Mouse (Mus musculus): ENCODE results near the gene Irx6. TPM values are rescaled to one million over a fixed set of nuclear protein-coding genes. Genes with fewer than 3 reads are reported as not detected.

Irx6 gene
- polyA plus RNA-seq, 1 experiment from 2014 or later = 0.50 TPM

DNA sequence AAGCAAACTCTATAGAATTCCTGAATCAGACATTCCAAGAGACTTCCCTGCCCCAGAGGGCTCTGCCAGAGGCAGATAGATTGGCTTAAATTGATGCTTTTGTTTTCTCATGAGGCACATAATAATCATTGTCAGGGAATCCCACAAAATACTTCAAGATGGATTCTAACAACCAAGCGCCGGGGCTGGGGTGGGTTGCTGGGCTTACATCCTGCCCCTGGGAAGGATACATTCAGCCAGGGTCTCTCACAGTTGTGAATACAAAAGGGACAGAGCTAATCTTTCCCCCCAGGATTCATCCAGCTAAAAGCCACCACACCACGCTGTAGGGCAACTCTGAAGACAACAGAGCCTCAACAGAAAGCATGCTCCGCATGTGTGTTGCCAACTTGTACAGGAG lies 2.2 kb upstream of the Irx6 start:
- 86% methylated on average over 4 of the region's 4 CpGs for WGBS
- H3K4me3 ChIP-seq (ENCODE audit: low read length) = no peak overlapping the region
- ATAC-seq (replicated peaks; ENCODE audit: extremely low read depth, insufficient read depth, low FRiP score) = no peak

DNA sequence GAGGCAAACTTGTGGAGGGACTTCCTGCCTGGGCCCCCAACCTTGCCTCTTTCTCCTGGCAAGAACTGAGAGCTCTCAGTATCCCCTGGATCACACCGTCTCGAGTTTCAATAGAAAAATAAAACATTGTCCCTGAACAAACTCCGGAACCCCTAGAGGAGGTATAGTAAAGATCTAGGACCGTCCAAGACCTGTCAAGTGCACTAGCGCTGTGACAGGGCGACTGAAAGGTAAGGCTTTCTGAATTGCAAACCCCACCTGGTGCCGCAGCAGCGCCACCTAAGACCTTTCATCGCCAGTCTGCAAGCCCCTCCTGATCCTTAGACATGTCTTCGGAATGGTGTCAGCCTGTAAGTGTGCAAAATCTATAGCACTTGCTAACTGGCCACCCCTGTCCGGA lies 987 bp upstream of the Irx6 start:
- Histone ChIP-seq H3K4me3 (ENCODE audit: low read length) (peak overlapping the region; percentile 57), H3K36me3 (ENCODE audit: control insufficient read depth, insufficient read depth) (no peaks in the 10 kb centered on the region), H3K4me2 (ENCODE audit: low read depth, low read length) (peak overlapping the region; percentile 90), H3K4me1 (ENCODE audit: control insufficient read depth, insufficient read depth, low read length) (peaks cover 17% of the 10 kb centered on the region), H3K9me3 (replicated peaks; ENCODE audit: control insufficient read depth, low read length) (no peaks in the 10 kb centered on the region), H3K9ac (ENCODE audit: low read length) (no peak overlapping the region), H3K27me3 (ENCODE audit: control insufficient read depth, insufficient read depth, low read length) (peaks cover 75% of the 10 kb centered on the region), H3K27ac (ENCODE audit: low read length) (no peak overlapping the region)
- WGBS = 5% methylated on average over 11 of the region's 11 CpGs
- no peak for ATAC-seq (replicated peaks; ENCODE audit: extremely low read depth, insufficient read depth, low FRiP score)

More for the DNA sequence above, 2.2 kb upstream of the Irx6 start:
- Histone ChIP-seq H3K36me3 (ENCODE audit: control insufficient read depth, insufficient read depth) (no peaks in the 10 kb centered on the region), H3K4me1 (ENCODE audit: control insufficient read depth, insufficient read depth, low read length) (peaks cover 17% of the 10 kb centered on the region), H3K9ac (ENCODE audit: low read length) (no peak overlapping the region), H3K27me3 (ENCODE audit: control insufficient read depth, insufficient read depth, low read length) (peaks cover 63% of the 10 kb centered on the region), H3K4me2 (ENCODE audit: low read depth, low read length) (no peak overlapping the region), H3K9me3 (replicated peaks; ENCODE audit: control insufficient read depth, low read length) (no peaks in the 10 kb centered on the region), H3K27ac (ENCODE audit: low read length) (no peak overlapping the region)

DNA sequence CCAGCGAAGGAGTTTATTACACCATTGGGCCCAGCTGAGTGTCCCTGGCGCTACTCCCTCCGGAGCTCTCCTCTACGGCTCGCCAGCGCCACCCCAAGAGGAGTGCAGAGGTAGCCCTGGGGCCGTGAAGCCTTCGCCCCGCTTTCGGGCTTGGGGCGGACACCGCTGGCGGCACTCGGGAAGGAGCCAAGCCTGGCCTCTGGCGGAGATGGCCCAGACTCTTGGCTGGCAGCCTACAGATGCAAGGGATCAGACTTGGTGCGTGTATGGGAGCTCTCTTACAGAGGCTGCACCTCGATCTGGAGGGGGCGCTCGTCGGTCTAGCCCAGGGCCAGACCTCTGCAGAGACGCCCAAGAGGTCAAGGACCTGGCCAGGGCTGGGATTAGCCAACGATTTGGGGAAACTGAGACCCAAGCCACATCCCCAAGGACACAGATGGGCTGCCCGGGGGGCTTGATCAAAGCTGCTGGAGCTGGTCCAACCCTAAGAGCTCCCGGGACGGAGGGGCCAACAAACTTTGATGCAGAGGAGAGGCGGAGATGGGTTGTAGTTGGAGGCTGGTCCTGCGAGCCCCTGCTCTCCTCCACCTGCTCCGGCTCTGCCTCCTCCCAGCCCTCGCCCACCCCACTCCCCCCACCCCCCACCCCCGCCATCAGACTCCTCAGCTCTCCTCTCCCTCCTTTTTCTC lies 389 bp upstream of the Irx6 start:
- 1% methylated on average over 27 of the region's 30 CpGs for WGBS
- Histone ChIP-seq H3K9ac (ENCODE audit: low read length) (peak overlapping the region; percentile 55), H3K4me1 (ENCODE audit: control insufficient read depth, insufficient read depth, low read length) (peaks cover 17% of the 10 kb centered on the region), H3K9me3 (replicated peaks; ENCODE audit: control insufficient read depth, low read length) (no peaks in the 10 kb centered on the region), H3K4me2 (ENCODE audit: low read depth, low read length) (peak overlapping the region; percentile 90), H3K27me3 (ENCODE audit: control insufficient read depth, insufficient read depth, low read length) (peaks cover 81% of the 10 kb centered on the region), H3K36me3 (ENCODE audit: control insufficient read depth, insufficient read depth) (no peaks in the 10 kb centered on the region), H3K27ac (ENCODE audit: low read length) (no peak overlapping the region), H3K4me3 (ENCODE audit: low read length) (peak overlapping the region; percentile 57)
- ATAC-seq (replicated peaks; ENCODE audit: extremely low read depth, insufficient read depth, low FRiP score) = peak; percentile 79

DNA sequence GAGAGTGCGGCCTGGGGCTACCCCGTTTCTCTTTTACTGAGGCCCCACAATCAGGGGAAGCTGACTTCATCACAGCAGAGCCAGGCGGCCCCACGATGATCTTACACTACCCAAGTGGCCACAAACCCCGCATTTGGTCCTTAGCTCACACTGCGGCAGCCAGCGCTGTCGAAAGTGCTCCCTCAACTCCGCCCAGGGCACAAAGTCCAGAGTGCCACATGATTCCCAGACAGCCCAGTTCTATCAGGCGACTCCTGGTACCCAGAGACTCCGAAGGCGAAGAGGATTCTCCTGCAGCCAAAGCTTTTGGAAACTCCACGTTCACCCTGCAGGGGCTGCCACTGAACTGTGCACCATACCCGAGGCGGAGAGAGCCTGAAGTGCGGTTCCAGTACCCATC lies 4.3 kb downstream of the Irx6 start:
- peaks cover 10% of the 10 kb centered on the region for H3K4me1 ChIP-seq (ENCODE audit: control insufficient read depth, insufficient read depth, low read length)
- H3K9ac ChIP-seq (ENCODE audit: low read length) = no peak overlapping the region
- 16% methylated on average over 16 of the region's 16 CpGs for WGBS
- H3K27ac ChIP-seq (ENCODE audit: low read length) = no peak overlapping the region
- ATAC-seq (replicated peaks; ENCODE audit: extremely low read depth, insufficient read depth, low FRiP score) = no peak
- H3K4me3 ChIP-seq (ENCODE audit: low read length) = peak overlapping the region; percentile 22
- H3K9me3 ChIP-seq (replicated peaks; ENCODE audit: control insufficient read depth, low read length) = no peaks in the 10 kb centered on the region
- H3K4me2 ChIP-seq (ENCODE audit: low read depth, low read length) = peak overlapping the region; percentile 45
- peaks cover 76% of the 10 kb centered on the region for H3K27me3 ChIP-seq (ENCODE audit: control insufficient read depth, insufficient read depth, low read length)
- no peaks in the 10 kb centered on the region for H3K36me3 ChIP-seq (ENCODE audit: control insufficient read depth, insufficient read depth)

DNA sequence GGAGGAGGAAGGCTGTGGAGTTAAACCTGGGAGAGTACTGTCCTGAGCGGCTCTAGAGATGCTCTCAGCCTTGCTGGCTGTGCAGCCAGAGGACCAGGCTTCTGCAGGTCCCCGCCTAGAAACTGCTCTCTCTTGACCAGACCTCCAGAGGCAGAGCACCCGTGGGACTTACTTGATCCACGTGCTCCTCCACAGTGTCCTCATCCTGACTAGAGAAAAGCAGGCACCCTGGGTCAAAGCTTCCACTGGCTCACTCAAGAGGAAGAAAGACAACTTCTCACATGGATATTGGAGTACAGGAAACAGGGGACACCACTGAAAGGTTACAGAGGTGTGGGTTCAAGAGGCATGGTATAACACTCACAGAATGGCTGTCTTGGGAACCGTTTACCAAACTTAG lies 23.3 kb downstream of the Irx6 start:
- H3K27ac ChIP-seq (ENCODE audit: low read length) = no peak overlapping the region
- H3K27me3 ChIP-seq (ENCODE audit: control insufficient read depth, insufficient read depth, low read length) = no peaks in the 10 kb centered on the region
- no peaks in the 10 kb centered on the region for H3K4me1 ChIP-seq (ENCODE audit: control insufficient read depth, insufficient read depth, low read length)
- H3K9ac ChIP-seq (ENCODE audit: low read length) = no peak overlapping the region
- H3K36me3 ChIP-seq (ENCODE audit: control insufficient read depth, insufficient read depth) = no peaks in the 10 kb centered on the region
- H3K9me3 ChIP-seq (replicated peaks; ENCODE audit: control insufficient read depth, low read length) = 0 out of 2 replicates have a peak, but pooled peaks cover 3% of the 10 kb centered on the region
- no peak for ATAC-seq (replicated peaks; ENCODE audit: extremely low read depth, insufficient read depth, low FRiP score)
- 82% methylated on average over 5 of the region's 5 CpGs for WGBS
- no peak overlapping the region for H3K4me3 ChIP-seq (ENCODE audit: low read length)
- no peak overlapping the region for H3K4me2 ChIP-seq (ENCODE audit: low read depth, low read length)

DNA sequence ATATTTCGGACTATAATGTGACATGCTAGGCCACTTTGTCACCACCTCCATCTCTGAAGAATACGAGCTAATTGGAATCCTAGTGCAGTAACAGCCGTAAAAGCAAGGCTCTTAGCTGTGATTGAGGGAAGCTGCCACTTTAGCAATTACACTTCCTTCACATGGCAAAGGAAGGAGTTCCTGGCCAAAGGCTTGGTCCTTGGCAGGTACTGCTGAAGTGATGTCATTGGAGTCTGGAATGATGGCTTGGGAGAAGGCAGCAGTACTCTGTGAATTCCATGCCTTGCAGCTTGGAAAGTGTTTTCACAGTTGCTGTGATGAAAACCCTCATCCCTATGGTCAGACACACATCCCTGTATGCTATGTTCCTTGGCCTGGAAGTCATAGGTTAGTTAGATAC lies 24.3 kb downstream of the Irx6 start:
- Histone ChIP-seq H3K27me3 (ENCODE audit: control insufficient read depth, insufficient read depth, low read length) (no peaks in the 10 kb centered on the region), H3K36me3 (ENCODE audit: control insufficient read depth, insufficient read depth) (no peaks in the 10 kb centered on the region), H3K4me2 (ENCODE audit: low read depth, low read length) (no peak overlapping the region), H3K9ac (ENCODE audit: low read length) (no peak overlapping the region), H3K27ac (ENCODE audit: low read length) (no peak overlapping the region), H3K9me3 (replicated peaks; ENCODE audit: control insufficient read depth, low read length) (no peaks in the 10 kb centered on the region), H3K4me3 (ENCODE audit: low read length) (no peak overlapping the region), H3K4me1 (ENCODE audit: control insufficient read depth, insufficient read depth, low read length) (no peaks in the 10 kb centered on the region)
- 66% methylated on average over 3 of the region's 3 CpGs for WGBS
- no peak for ATAC-seq (replicated peaks; ENCODE audit: extremely low read depth, insufficient read depth, low FRiP score)

DNA sequence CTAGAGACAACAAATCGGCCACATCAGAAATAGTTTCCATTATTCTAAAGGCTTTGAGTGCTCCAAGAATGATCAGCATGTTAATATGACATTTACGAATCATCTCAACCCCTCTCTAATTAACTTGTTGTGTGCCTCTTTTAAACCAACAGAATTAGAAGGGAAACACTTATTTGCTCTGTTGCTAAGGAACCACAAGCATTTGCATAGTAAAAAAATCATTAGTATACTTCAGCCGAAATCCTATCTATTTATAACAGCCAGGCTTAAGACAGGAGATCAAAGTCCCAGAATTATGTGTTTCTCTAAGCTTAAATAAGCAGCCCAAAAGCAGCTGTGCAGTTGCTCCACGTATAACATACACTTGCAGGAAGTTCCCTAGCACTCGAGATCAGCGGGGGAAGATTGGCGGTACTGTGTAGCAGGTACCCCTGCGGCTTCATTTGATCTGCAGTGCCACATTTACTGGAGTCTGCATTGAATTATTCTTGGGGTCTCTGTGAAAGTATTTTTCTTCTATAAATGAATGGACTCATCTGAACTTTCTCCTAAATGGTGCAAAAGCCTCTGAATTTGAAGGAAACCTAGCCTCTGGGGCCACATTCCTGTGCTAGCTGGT lies 25.9 kb downstream of the Irx6 start:
- 69% methylated on average over 8 of the region's 8 CpGs for whole genome bisulfite sequencing
- H3K4me3 ChIP-seq (ENCODE audit: low read length) = no peak overlapping the region
- no peak overlapping the region for H3K27ac ChIP-seq (ENCODE audit: low read length)
- no peak overlapping the region for H3K9ac ChIP-seq (ENCODE audit: low read length)
- H3K9me3 ChIP-seq (replicated peaks; ENCODE audit: control insufficient read depth, low read length) = no peaks in the 10 kb centered on the region
- no peaks in the 10 kb centered on the region for H3K27me3 ChIP-seq (ENCODE audit: control insufficient read depth, insufficient read depth, low read length)
- no peak overlapping the region for H3K4me2 ChIP-seq (ENCODE audit: low read depth, low read length)
- H3K4me1 ChIP-seq (ENCODE audit: control insufficient read depth, insufficient read depth, low read length) = no peaks in the 10 kb centered on the region
- no peak for ATAC-seq (replicated peaks; ENCODE audit: extremely low read depth, insufficient read depth, low FRiP score)
- no peaks in the 10 kb centered on the region for H3K36me3 ChIP-seq (ENCODE audit: control insufficient read depth, insufficient read depth)

DNA sequence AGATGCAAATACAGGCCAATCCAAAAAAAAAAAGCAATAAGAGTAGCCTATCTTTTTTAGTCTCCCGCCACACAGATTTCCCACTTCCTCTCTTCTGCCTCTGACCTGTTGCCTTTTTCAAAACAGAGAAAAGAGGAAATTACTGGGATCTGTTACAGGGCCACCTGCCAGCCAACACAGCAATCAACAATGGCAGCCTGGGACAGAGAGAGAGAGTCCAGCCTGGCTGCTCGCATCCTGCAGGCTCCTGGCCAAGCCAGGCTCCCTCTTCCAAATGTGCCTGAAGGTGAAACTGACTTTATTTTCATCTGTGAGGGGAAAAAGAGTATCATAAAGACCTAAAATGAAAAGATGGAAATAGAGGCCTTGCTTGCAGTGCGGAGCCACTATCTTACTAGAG lies 29.3 kb downstream of the Irx6 start:
- Histone ChIP-seq H3K27ac (ENCODE audit: low read length) (no peak overlapping the region), H3K9ac (ENCODE audit: low read length) (no peak overlapping the region), H3K27me3 (ENCODE audit: control insufficient read depth, insufficient read depth, low read length) (no peaks in the 10 kb centered on the region), H3K9me3 (replicated peaks; ENCODE audit: control insufficient read depth, low read length) (no peaks in the 10 kb centered on the region), H3K4me3 (ENCODE audit: low read length) (no peak overlapping the region), H3K4me1 (ENCODE audit: control insufficient read depth, insufficient read depth, low read length) (no peaks in the 10 kb centered on the region), H3K4me2 (ENCODE audit: low read depth, low read length) (no peak overlapping the region), H3K36me3 (ENCODE audit: control insufficient read depth, insufficient read depth) (no peaks in the 10 kb centered on the region)
- ATAC-seq (replicated peaks; ENCODE audit: extremely low read depth, insufficient read depth, low FRiP score) = peak; percentile 58
- WGBS = 61% methylated on average over 3 of the region's 3 CpGs

DNA sequence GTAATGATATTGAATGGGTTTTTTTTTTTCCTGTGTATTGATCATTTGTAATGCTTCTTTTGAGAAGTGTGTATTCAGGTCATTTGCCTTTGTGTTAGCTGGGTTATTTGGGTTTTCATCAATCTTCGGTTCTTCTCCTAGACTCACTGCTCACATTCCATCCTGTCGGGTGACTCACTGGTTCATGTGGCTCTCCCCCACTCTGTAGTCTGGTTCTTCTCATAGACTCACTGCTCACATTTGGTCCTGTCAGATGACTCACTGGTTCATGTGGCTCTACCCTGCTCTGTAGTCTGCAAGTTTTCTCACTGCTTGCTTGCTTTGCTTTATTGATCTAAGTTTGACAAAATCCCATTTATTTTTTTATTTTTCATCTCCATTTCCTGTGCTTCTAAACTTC lies 32.2 kb downstream of the Irx6 start:
- no peak; the same call in 1 of the 2 replicates for ATAC-seq (replicated peaks; ENCODE audit: extremely low read depth, insufficient read depth, low FRiP score)

More for the DNA sequence above, 32.2 kb downstream of the Irx6 start:
- Histone ChIP-seq H3K4me3 (ENCODE audit: low read length) (no peak overlapping the region), H3K4me1 (ENCODE audit: control insufficient read depth, insufficient read depth, low read length) (no peaks in the 10 kb centered on the region), H3K27ac (ENCODE audit: low read length) (no peak overlapping the region), H3K9me3 (replicated peaks; ENCODE audit: control insufficient read depth, low read length) (no peaks in the 10 kb centered on the region), H3K9ac (ENCODE audit: low read length) (no peak overlapping the region), H3K36me3 (ENCODE audit: control insufficient read depth, insufficient read depth) (no peaks in the 10 kb centered on the region), H3K4me2 (ENCODE audit: low read depth, low read length) (no peak overlapping the region), H3K27me3 (ENCODE audit: control insufficient read depth, insufficient read depth, low read length) (no peaks in the 10 kb centered on the region)
- 16% methylated on average over 2 of the region's 2 CpGs for WGBS
